Mouse (Mus musculus) liver, postnatal 0 days (tissue): ENCODE data around the gene Eif5a2.

ENCODE experiments used
- CTCF ChIP-seq: sonication (generic); IDR thresholded peaks from 2 replicates; pipeline ENCODE4 v1.5.1; 2016; ENCODE audit warnings: antibody characterized with exemption, low read depth
- EP300 ChIP-seq: IDR thresholded peaks from 2 replicates; pipeline ENCODE4 v1.6.1; 2016; ENCODE audit warnings: antibody characterized with exemption, low read depth, mild to moderate bottlenecking

GRCm38 (mm10) chr3:28843231-28843630 lies 62.2 kb downstream of the Eif5a2 start:
- TF ChIP-seq CTCF (no peak), EP300 (no peak)
